Comparison of ENCODE assay signal across 9 mouse cellular contexts in genomic region chr6:137541216-137542176, GRCm38 (mm10).
A peak's percentile ranks its signal among the peaks of the same experiment; 100 is the strongest.
DNase-seq lines count a peak whose midpoint lies in the region; ATAC-seq and TF ChIP-seq lines count a peak whose summit lies in the region.
"Had no signal": no experiment of that assay in that cellular context is flagged by ENCODE, and none has a peak within 500 bp of the region (broad histone marks: within the 10 kb centered on the region; RNA-seq: fewer than 3 reads in every experiment).

No protein-coding gene starts in this region.

- intact Hi-C loops in heart, adult 2 months (cut with DNase I) = no loop called here

- H3K79me2 ChIP-seq in heart, adult 2 months (replicated peaks; ENCODE audit: control insufficient read depth, insufficient read depth, low read length) = no peaks in the 10 kb centered on the region

- no peaks in the 10 kb centered on the region for H3K36me3 ChIP-seq in neural tube, embryonic 11.5 days (ENCODE audit: control insufficient read depth, insufficient read depth, low read length)
- H3K36me3 ChIP-seq in neural tube, embryonic 15.5 days = no peaks in the 10 kb centered on the region
- H3K36me3 ChIP-seq in embryonic facial prominence, embryonic 15.5 days = no peaks in the 10 kb centered on the region; the same call in 1 of the 2 replicates
- H3K36me3 ChIP-seq in lung, embryonic 15.5 days = no peaks in the 10 kb centered on the region
- H3K36me3 ChIP-seq in heart, adult 2 months (ENCODE audit: control insufficient read depth, insufficient read depth, low read length) = peaks cover 3% of the 10 kb centered on the region

- no peak for TF ChIP-seq POLR2A in heart, adult 2 months (IDR thresholded peaks at IDR 0.05; ENCODE audit: insufficient read depth, low read depth, low read length)

- no peaks in the 10 kb centered on the region for H3K9me3 ChIP-seq in neural tube, embryonic 11.5 days (ENCODE audit: control insufficient read depth, low read length)
- no peaks in the 10 kb centered on the region for H3K9me3 ChIP-seq in neural tube, embryonic 15.5 days (replicated peaks)
- 0 out of 2 replicates have a peak, but pooled peaks cover 5% of the 10 kb centered on the region for H3K9me3 ChIP-seq in embryonic facial prominence, embryonic 15.5 days (replicated peaks)
- H3K9me3 ChIP-seq in lung, embryonic 15.5 days = no peaks in the 10 kb centered on the region

- H3K4me2 ChIP-seq in neural tube, embryonic 11.5 days (ENCODE audit: low read depth) = no peak overlapping the region
- H3K4me2 ChIP-seq in neural tube, embryonic 15.5 days = no peak overlapping the region
- H3K4me2 ChIP-seq in embryonic facial prominence, embryonic 15.5 days (replicated peaks) = peak overlapping the region; percentile 11; the same call in 1 of the 2 replicates
- peak overlapping the region; percentile 33 for H3K4me2 ChIP-seq in lung, embryonic 15.5 days

- WGBS in neural tube, embryonic 11.5 days = 63% methylated on average over 17 of the region's 17 CpGs
- 60% methylated on average over 17 of the region's 17 CpGs for WGBS in neural tube, embryonic 15.5 days
- WGBS in embryonic facial prominence, embryonic 15.5 days = 49% methylated on average over 17 of the region's 17 CpGs
- WGBS in lung, embryonic 15.5 days = 41% methylated on average over 17 of the region's 17 CpGs
- whole genome bisulfite sequencing in heart, adult 2 months = 70% methylated on average over 17 of the region's 17 CpGs

- H3K4me1 ChIP-seq in neural tube, embryonic 11.5 days (ENCODE audit: control insufficient read depth, insufficient read depth, low read length) = peaks cover 18% of the 10 kb centered on the region
- peaks cover 10% of the 10 kb centered on the region for H3K4me1 ChIP-seq in neural tube, embryonic 15.5 days
- H3K4me1 ChIP-seq in embryonic facial prominence, embryonic 15.5 days = peaks cover 27% of the 10 kb centered on the region
- H3K4me1 ChIP-seq in lung, embryonic 15.5 days = peaks cover 37% of the 10 kb centered on the region
- H3K4me1 ChIP-seq in heart, adult 2 months (ENCODE audit: control insufficient read depth, insufficient read depth, low read length) = peaks cover 3% of the 10 kb centered on the region

- no peak overlapping the region for H3K9ac ChIP-seq in neural tube, embryonic 11.5 days (ENCODE audit: low read length)
- no peak overlapping the region for H3K9ac ChIP-seq in neural tube, embryonic 15.5 days (replicated peaks)
- no peak overlapping the region for H3K9ac ChIP-seq in embryonic facial prominence, embryonic 15.5 days
- H3K9ac ChIP-seq in lung, embryonic 15.5 days = no peak overlapping the region
- no peak overlapping the region for H3K9ac ChIP-seq in heart, adult 2 months (ENCODE audit: low read depth, low read length)

- no peak overlapping the region for H3K4me3 ChIP-seq in neural tube, embryonic 11.5 days (ENCODE audit: low read depth, low read length)
- H3K4me3 ChIP-seq in neural tube, embryonic 15.5 days (replicated peaks) = no peak overlapping the region
- H3K4me3 ChIP-seq in embryonic facial prominence, embryonic 15.5 days (replicated peaks) = no peak overlapping the region
- H3K4me3 ChIP-seq in lung, embryonic 15.5 days = no peak overlapping the region
- H3K4me3 ChIP-seq in heart, adult 2 months = no peak overlapping the region

- ATAC-seq in neural tube, embryonic 11.5 days (ENCODE audit: insufficient read depth, low FRiP score, low TSS enrichment) = peak; percentile 13; the same call in 1 of the 2 replicates
- no peak for ATAC-seq in neural tube, embryonic 15.5 days (ENCODE audit: low FRiP score)
- ATAC-seq in embryonic facial prominence, embryonic 15.5 days (ENCODE audit: insufficient number of reproducible peaks, low FRiP score, low TSS enrichment, low read depth) = no peak
- no peak for ATAC-seq in lung, embryonic 15.5 days (ENCODE audit: borderline replicate concordance, extremely low read depth, low FRiP score, low TSS enrichment)

- H3K27me3 ChIP-seq in neural tube, embryonic 11.5 days (ENCODE audit: control insufficient read depth, insufficient read depth, low read length) = no peaks in the 10 kb centered on the region
- H3K27me3 ChIP-seq in neural tube, embryonic 15.5 days (replicated peaks) = no peaks in the 10 kb centered on the region
- no peaks in the 10 kb centered on the region for H3K27me3 ChIP-seq in embryonic facial prominence, embryonic 15.5 days
- H3K27me3 ChIP-seq in lung, embryonic 15.5 days = no peaks in the 10 kb centered on the region
- H3K27me3 ChIP-seq in heart, adult 2 months (ENCODE audit: control insufficient read depth, insufficient read depth, low read length) = no peaks in the 10 kb centered on the region

- 0 out of 2 replicates have a peak overlapping the region, but pooled peaks have one; percentile 1 for H3K27ac ChIP-seq in neural tube, embryonic 11.5 days (ENCODE audit: low read depth, low read length)
- no peak overlapping the region for H3K27ac ChIP-seq in neural tube, embryonic 15.5 days (replicated peaks)
- H3K27ac ChIP-seq in embryonic facial prominence, embryonic 15.5 days (replicated peaks) = no peak overlapping the region
- H3K27ac ChIP-seq in lung, embryonic 15.5 days = peak overlapping the region; percentile 12
- H3K27ac ChIP-seq in heart, adult 2 months = no peak overlapping the region

- no peak for TF ChIP-seq CTCF in heart, adult 2 months (IDR thresholded peaks at IDR 0.05)

- peak; percentile 14 for DNase-seq in neural tube, embryonic 11.5 days (ENCODE audit: low spot score)
- DNase-seq in thymus, postnatal 25 days = peak; percentile 37
- DNase-seq in layer of hippocampus, adult 9-11 months = no peak
- no peak for DNase-seq in urinary bladder, postnatal 4 days (ENCODE audit: low spot score in 2 of 2)
- no peak for DNase-seq in heart, adult 2 months
- DNase-seq: adrenal gland, postnatal 10 days had no signal

- no peak for TF ChIP-seq EP300 in heart, adult 2 months (IDR thresholded peaks at IDR 0.05; ENCODE audit: insufficient read depth, low read depth, low read length)

Comparison
In these comparisons a context has a peak if more than half of its experiments do, and no peak if none do; other contexts are left out.
1. H3K27ac ChIP-seq: peak in neural tube, embryonic 11.5 days (single experiment) and lung, embryonic 15.5 days (single experiment); none in neural tube, embryonic 15.5 days (single experiment), embryonic facial prominence, embryonic 15.5 days (single experiment) and heart, adult 2 months (single experiment).
2. DNase-seq: peak in neural tube, embryonic 11.5 days (single experiment) and thymus, postnatal 25 days (single experiment); none in layer of hippocampus, adult 9-11 months (single experiment), urinary bladder, postnatal 4 days (0 of 2) and heart, adult 2 months (0 of 2).
3. H3K4me2 ChIP-seq: peak in embryonic facial prominence, embryonic 15.5 days (single experiment) and lung, embryonic 15.5 days (single experiment); none in neural tube, embryonic 11.5 days (single experiment) and neural tube, embryonic 15.5 days (single experiment).